Mouse (Mus musculus) B cell, adult 67 days (primary cell): Measurements from ENCODE around the gene Rbm19. TPM values are rescaled to one million over a fixed set of nuclear protein-coding genes. Genes with fewer than 3 reads are reported as not detected.

Source experiments
- total RNA-seq, 2 experiments: library from RNA; stranded (reverse); gene quantifications; 4 replicates each; pipeline ENCODE4 v1.2.4; 2023

The Rbm19 gene
- 10 to 100 TPM; 70.4 to 75.5 TPM for total RNA-seq

GRCm38 (mm10) chr5:120116261-120117050, at the start of gene Rbm19:
TSS of gene Rbm19 (plus strand) at chr5:120116465.

